Mouse (Mus musculus) adrenal gland, postnatal 14 days (tissue): Measurements from ENCODE around the gene Trhde. TPM values are rescaled to one million over a fixed set of nuclear protein-coding genes. Genes with fewer than 3 reads are reported as not detected.

Source experiments
- DNase-seq: peaks from one replicate; pipeline ENCODE4 v3.0.0; 2021; ENCODE audit warnings: mixed read lengths
- total RNA-seq: library from RNA; stranded (reverse); gene quantifications from 2 replicates; pipeline ENCODE4 v1.2.3, GENCODE M21; 2021

Gene Trhde
- total RNA-seq, 1 experiment from 2014 or later = 0.37 TPM

DNA sequence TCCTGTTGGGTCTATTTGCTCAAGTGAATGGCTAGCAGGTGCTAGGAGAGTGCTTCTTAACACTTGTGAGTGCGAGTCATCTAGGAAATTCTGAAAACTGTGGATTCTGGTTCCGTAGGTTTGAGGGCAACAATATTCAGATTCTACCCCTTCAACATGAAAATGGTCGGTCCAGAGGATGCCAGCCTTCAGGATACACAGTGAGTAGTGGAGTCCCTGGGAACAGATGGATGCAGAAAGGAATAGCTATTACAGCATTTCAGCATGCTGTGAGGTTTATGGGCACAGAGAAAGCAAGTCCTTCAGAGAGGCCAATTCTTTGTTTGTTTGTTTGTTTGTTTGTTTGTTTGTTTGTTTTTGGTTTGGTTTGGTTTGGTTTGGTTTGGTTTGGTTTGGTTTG lies 65.7 kb downstream of the Trhde start:
- no peak for DNase-seq

DNA sequence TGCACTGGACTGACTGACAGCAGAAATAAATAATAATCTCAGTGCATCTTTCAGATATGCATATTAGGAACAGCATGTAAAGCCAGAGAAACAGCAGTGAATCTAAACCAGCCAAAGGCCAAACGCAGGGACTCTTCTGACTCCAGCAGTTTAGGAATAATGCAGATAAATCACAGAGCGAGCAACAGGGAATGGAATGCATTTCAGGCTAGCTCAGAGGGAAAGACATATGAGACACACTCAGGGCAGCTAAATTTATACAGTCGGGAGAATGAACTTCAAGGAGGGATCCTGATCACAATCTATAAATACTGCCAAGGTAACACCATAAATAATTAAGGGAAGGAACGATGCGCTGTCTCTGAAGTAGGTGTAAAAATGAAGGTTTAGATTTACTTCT lies 66.4 kb downstream of the Trhde start:
- no peak for DNase-seq

DNA sequence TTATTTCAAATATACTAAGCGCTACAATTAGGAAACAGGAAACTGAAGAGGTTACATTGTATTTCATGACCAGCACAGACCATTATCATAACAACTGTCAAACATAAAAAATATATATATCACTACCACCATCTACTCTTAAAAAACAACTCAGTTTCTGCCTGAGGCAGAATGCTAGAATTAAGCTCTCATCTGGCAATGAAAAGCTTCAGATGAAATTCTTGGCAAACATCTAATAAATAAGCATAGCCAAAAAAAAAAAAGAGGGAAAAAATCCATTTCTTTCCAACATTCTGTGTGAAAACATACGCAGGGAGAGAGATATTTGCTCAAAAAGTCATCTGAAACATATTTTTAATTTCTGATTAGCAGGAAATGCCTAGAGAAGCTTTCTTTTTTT lies 67.0 kb downstream of the Trhde start:
- no peak for DNase-seq

DNA sequence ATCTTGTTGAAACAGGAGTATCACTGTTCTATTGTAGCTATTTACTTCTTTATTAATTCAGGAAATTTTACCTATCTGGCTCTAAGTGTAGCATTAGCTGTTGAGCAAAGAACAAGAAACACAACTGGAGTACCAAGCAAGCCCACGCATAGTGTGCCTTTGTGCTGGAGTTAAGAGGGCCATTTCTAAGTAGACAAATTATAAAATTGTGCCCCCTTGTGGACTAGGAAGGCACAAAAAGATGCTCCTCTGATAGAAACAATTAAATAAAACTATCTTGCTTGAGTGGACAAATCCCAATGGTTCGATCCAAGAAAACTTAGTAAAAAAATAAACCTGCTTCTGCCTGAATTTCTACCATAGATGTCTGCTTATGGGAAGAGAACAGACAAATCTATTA lies 76.5 kb downstream of the Trhde start:
- DNase-seq = no peak

DNA sequence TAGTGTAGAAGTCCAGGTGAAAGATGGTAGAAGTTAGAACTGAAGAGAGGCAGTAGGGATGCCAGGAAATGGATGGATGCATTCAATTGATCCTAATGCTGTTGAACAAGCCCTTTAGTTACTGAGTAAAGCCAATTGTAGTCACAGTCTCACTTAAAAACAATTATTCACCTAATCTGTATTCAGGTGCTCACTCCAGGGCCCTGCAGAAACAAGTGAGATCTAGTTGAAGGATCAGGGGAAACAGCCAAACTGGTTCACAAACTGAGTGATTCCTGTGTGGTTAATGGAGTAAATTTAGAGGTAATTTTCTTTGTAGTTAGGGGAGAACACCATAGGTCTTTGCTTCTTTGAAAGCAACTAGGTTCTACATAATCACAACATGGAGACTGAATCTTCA lies 100.3 kb downstream of the Trhde start:
- no peak for DNase-seq

DNA sequence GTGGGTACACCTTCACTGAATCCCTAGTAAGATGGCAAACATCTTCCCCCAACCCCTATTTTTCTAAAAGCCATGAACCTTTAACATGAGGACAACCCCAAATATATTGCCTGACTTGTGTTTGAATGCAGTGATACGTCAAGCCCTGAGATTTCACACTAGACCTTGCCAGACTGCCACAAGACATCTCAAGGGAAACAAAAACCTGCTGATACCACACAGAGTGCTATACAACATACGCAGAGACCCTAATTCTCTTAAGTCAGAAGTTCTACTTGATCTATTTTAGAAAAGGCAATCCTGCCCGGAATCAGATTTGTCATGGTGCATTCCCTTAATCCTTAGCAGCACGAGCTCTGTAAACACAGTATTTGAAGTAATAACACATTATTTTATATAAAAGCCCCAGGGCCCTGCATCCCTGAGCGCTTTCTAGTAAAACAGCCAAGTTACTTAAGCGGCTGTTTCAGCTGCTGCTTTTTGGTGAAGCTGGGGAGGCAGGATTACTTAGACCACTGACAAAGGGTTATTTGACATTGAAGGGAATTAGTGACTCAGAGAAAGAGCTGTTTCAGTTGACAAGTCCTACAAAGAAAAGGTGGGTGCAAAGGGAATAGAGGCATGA lies 130.2 kb downstream of the Trhde start:
- DNase-seq = no peak

DNA sequence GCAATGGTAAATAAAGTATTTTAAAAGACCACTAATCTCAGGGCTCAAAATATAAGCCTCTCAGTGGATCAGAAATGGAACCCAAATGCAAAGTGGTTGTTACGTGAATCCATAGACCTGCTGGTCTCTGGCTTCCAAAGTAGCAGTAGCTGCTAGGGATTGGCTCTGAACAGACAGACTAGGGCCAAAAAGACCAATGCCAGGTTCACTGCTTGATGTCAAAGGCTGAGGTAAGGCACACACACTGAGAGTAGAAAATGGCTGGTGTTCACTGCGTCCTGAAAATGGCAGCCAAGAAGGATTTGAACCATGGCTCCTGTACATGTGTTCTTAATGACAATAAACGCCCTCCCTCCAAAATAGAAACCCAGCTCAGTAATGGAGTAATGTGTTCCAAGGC lies 209.1 kb downstream of the Trhde start:
- no peak for DNase-seq

DNA sequence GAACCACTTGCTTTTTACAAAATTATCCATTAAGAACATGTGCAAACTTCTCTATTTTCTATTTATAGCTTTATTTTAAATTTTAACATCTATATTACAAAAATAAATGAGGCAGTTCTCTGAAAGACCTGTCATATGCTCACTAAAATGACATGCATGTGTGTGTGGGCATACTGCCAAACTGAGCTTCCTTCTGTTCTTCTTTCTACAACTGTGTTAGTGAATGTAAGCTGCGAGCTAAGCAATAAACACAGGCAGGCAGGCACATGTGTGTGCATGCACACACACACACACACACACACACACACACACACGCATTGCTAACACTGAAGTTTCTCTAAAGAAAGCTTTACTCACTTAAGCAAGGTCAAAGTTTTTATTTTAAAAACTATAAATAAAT lies 223.2 kb downstream of the Trhde start:
- no peak for DNase-seq

DNA sequence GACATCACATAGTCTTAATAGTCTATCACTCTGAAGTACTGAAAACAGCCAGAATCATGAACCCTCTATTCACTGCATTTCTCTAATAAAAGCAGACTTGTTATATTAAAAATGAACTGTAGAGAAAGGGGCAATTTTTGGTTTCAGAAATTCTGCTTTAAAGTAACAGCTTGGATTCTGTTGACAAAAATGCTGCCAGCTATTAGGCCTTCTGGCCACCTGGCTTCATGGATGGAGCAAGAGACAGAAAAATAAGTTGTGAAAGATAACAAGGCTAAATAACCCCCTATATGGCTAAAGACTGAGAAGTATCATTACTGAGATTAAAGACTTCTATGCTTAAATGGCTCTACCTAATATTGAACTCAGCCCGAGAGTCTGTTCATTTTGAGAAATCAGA lies 234.2 kb downstream of the Trhde start:
- no peak for DNase-seq

DNA sequence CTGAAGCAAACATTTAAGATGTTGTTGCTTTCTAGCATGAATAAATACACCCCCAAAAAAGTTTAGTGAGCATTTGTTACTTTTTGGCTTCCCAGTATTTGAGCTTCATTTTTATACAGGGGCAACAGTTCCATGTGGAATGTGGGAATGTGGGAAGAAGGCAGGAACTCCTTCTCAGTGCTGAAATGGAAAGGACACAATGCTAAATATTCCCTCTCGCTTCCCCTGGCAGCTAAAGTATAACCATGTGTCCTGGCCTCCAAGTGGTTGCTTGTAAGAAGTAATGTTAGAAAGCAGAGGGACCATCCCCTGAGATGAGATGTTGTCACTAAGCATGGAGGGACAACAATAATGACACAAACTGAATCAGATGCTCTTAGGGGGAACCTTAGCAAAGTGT lies 292.9 kb downstream of the Trhde start:
- DNase-seq = no peak

DNA sequence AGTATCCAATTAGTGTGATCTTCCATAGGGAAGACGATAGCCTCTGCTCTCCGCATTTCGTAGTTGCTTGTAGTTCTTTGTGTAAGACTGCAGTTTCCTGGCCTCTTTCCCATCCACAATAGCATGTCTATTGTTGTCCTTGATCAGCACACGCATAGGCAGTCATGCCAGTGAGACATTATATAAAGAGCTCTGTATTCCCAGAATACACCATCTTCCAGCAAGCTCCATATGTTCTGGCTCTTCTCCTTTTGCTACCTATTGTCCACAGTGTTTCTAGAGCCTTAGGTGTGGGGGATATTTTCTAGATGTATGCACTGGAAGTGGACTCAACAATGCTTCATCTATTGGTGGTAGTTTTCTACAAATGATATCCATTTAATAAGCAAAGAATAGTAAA lies 313.3 kb downstream of the Trhde start:
- no peak for DNase-seq

DNA sequence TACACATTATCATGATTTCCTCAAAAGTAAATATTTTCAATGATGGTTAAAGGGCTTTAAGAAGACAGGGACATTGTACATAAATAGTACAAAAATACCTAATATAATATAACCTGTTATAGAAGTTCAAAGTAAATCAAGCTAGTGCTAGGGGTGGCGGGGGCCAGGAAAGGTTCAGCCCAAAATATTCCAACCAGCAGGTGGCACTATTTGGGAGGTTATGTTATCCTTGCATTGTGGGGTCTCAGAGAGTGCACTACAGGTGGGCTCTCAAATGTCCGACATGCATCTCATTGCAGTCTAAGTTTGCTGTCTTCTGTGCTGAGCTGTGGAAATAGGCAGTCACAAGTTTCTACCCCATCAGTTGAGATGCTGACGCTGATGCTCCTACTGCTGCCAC lies 346.5 kb downstream of the Trhde start:
- DNase-seq = no peak

DNA sequence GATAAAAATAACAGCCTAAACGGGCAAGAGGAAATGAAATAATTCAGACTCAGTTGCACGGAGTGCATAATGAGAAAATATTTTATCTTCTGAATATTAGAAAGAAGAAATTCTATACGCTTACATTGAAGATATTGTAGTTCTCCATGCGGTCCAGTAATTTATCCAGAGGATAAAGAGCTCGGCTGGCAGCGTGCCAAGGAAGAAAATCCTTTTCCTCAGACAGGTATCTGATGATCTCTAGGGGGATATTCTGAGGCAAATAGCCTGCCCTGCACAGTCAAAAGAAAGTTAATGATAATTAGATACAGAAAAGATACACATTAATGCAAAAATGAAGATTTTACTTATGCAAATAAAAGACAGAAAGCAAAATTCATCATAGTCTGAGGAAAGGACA lies 354.0 kb downstream of the Trhde start:
- DNase-seq = no peak

DNA sequence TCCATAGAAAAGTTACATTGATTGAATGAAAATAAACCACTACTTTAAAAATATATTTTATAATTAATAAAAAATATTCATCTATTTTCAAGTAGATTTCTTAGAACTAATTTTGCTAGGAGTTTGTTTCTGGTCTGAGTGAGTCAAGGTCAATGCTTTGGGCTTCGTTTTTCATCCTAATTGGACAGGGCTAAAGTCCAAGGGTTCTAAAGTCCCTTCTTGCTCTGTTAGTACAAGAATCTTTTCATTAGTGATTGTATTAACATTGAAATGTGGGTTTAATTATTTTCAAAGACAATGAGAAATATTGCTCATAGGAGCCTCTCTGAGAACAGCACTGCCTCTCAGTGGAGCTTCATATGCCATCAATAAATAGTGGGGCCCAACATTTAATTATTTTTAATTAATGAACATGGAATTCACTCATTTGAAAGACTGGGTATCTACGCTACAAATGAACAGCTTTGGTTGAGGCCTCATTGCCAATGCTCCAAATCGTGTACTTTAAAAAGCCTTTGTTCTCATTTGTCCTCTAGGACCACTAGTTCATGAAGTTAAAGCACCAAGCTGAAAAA lies 383.1 kb downstream of the Trhde start:
- no peak for DNase-seq

DNA sequence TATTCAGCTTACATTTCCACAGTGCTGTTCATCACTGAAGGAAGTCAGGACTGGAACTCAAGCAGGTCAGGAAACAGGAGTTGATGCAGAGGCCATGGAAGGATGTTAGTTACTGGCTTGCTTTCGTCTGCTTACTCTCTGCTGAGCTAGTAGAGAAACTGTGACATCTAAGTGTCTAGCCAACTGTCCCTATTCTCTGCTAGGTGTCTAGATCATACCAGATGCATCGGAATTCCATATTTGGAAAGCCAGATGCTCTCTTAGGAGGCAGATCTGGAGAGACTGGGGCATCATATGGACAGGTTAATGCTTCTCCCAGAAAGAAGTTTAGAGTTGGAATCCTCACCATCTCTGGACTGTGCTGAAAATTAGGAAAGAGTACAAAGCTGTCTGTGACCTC lies 386.4 kb downstream of the Trhde start:
- DNase-seq = no peak

DNA sequence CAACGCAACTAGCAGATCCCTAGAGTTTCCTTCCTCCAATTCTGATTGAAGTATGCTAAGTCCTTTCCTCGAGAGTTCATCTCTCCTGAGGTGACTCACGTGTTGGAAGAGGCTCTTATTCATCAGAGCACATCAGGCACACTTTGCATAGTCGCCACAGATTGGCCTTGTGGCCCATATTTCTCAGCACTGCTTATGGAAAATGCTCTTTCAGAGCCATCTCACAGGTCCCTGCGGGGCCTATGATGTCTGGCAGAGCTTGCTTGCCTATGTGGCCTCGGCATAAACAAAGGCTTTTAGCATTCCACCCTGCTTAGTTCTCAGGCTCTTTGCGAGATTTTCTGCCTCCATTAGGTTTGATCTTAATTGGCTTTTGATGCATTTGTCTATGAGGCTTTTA lies 396.8 kb downstream of the Trhde start:
- DNase-seq = no peak

DNA sequence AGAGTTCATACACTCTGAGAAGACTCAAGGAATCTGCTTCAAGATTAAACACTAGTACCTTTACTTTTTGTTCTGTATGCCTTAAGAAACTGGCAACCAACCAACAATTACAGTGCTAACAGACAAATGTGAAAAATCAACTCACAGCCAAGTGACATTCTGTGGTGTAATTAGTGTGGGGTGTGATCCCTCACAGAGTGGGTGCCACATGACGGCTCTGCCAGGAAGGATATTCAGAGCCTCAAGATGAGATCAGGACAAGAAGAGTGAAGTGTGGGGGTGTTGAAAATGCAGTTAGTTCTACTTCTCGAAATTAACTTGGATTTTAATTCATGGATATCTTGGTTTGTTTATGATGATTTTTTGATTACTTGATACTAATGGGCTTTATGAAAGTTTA lies 398.3 kb downstream of the Trhde start:
- DNase-seq = no peak

DNA sequence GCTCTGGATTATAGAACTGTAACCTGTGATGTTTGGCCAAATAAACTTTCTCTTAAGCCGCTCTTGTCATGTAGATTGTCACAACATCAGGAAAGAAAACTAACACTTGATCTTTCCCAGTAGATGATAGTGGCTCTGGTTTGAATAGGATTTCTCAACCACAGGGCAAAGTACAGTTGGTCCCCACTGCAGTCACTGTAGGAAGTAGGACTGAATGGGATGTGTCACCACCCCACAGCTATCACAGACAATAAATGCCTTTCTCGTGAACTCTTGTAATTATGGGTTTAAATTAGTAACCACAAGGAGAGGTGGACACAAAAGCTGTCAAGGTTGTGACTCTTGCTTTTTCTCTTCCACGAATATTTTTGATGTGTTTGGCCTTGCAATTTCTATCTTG lies 431.3 kb downstream of the Trhde start:
- no peak for DNase-seq

DNA sequence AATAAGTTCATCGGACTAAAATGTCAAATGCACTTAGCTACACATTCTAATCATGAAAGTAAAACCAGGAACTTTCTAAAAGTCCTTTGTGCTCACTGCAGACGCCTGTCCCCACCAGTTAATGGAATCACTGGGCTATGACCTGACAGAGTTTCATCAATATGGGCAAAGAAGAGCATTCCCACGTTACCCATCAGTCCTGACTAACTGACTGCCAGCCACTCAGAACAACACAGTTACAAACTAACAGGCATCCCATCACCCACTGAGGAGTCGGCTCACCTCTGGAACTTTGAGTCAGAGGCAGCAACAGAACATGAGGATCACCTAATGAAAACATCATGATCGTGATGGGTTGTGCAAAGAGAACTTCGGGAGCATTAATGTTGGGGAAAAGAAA lies 438.7 kb downstream of the Trhde start:
- DNase-seq = no peak

DNA sequence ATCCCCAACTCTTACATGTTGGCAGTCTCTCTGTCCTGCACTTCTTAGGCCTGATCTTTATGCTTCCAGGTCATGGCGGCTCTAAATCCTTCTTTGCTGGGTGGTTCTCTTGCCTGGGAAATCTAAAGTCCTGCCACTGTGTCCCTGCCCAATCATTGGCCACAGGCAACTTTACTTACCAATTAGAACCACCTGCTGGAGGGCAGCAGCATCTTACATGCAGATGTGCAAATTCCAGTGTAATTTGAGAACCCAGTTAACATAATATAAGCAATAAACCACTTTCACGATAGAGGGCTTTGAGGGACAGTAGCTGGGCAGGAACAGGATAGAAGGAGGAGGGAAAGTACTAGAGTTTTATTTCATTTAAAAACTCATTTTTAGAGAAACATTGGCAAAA lies 439.5 kb downstream of the Trhde start:
- DNase-seq = no peak
